Mouse (Mus musculus) heart, postnatal 0 days (tissue): ENCODE measurements at regions not wholly inside any gene's neighbourhood (a gene's known extent, or its start where the extent isn't known, plus 50 kb on each side); places are given as distances from the start of the nearest gene placed in this dataset.

ENCODE experiments used
- CTCF ChIP-seq: IDR thresholded peaks from 2 replicates; pipeline ENCODE4 v1.5.1; 2016; ENCODE audit warnings: antibody characterized with exemption, control low read depth, low read depth
- EP300 ChIP-seq: IDR thresholded peaks from 2 replicates; pipeline ENCODE4 v1.6.1; 2016; ENCODE audit warnings: antibody characterized with exemption, low read depth

- TF ChIP-seq CTCF (no peak), EP300 (no peak)
Observed at GRCm38 (mm10) chr1:176534417-176534816, 259.3 kb upstream of the Pld5 start.
